8 mouse cellular contexts compared by ENCODE assay signal in genomic region chr3:126598881-126599280, GRCm38 (mm10). TPM values are rescaled to one million over a fixed set of nuclear protein-coding genes. Genes with fewer than 3 reads are reported as not detected.
A peak's percentile ranks its signal among the peaks of the same experiment; 100 is the strongest.
DNase-seq lines count a peak whose midpoint lies in the region; ATAC-seq and TF ChIP-seq lines count a peak whose summit lies in the region.

No protein-coding gene starts in this region.

- peaks cover 7% of the 10 kb centered on the region for H3K36me3 ChIP-seq in lung, embryonic 14.5 days (ENCODE audit: insufficient read depth)
- H3K36me3 ChIP-seq in limb, embryonic 10.5 days, result peaks cover 8% of the 10 kb centered on the region
- H3K36me3 ChIP-seq in stomach, embryonic 16.5 days (ENCODE audit: control insufficient read depth, insufficient read depth, low read length), result no peaks in the 10 kb centered on the region

- no peaks in the 10 kb centered on the region for H3K9me3 ChIP-seq in lung, embryonic 14.5 days (ENCODE audit: low read depth, low read length)
- H3K9me3 ChIP-seq in limb, embryonic 10.5 days (replicated peaks), result no peaks in the 10 kb centered on the region
- no peaks in the 10 kb centered on the region for H3K9me3 ChIP-seq in stomach, embryonic 16.5 days (replicated peaks; ENCODE audit: control insufficient read depth, low read length)

- peaks cover 3% of the 10 kb centered on the region for H3K4me1 ChIP-seq in cerebellum, adult 2 months (ENCODE audit: control insufficient read depth, insufficient read depth, low read length)
- H3K4me1 ChIP-seq in lung, embryonic 14.5 days (ENCODE audit: insufficient read depth), result peaks cover 6% of the 10 kb centered on the region; the same call in 1 of the 2 replicates
- H3K4me1 ChIP-seq in limb, embryonic 10.5 days, result peaks cover 28% of the 10 kb centered on the region
- no peaks in the 10 kb centered on the region for H3K4me1 ChIP-seq in stomach, embryonic 16.5 days (ENCODE audit: control insufficient read depth, insufficient read depth, low read length)

- H3K27me3 ChIP-seq in cerebellum, adult 2 months (ENCODE audit: control insufficient read depth, insufficient read depth, low read length), result no peaks in the 10 kb centered on the region
- H3K27me3 ChIP-seq in lung, embryonic 14.5 days (ENCODE audit: insufficient read depth, low read length), result no peaks in the 10 kb centered on the region
- no peaks in the 10 kb centered on the region for H3K27me3 ChIP-seq in limb, embryonic 10.5 days (ENCODE audit: low read depth, poor library complexity, severe bottlenecking)
- no peaks in the 10 kb centered on the region for H3K27me3 ChIP-seq in stomach, embryonic 16.5 days (ENCODE audit: control insufficient read depth, insufficient read depth, low read length)

- TF ChIP-seq POLR2A in cerebellum, adult 2 months (IDR thresholded peaks at IDR 0.05; ENCODE audit: borderline replicate concordance, insufficient read depth, low read length), result no peak

- no peak for DNase-seq in cerebellum, adult 2 months
- no peak for DNase-seq in cerebellum, adult 11-12 months
- DNase-seq in lung, embryonic 14.5 days, result no peak
- no peak for DNase-seq in lung, postnatal 25 days (ENCODE audit: low spot score)
- no peak for DNase-seq in limb, embryonic 10.5 days (ENCODE audit: low spot score)
- no peak for DNase-seq in spleen, adult 18-20 months
- no peak for DNase-seq in left cerebral cortex, adult 18-20 months (ENCODE audit: low spot score in 2 of 2)

- H3K9ac ChIP-seq in lung, embryonic 14.5 days, result no peak overlapping the region
- no peak overlapping the region for H3K9ac ChIP-seq in stomach, embryonic 16.5 days (ENCODE audit: low read length)

- no peak for TF ChIP-seq CTCF in cerebellum, adult 2 months (IDR thresholded peaks at IDR 0.05; ENCODE audit: borderline replicate concordance, insufficient read depth, low read depth, low read length)
- TF ChIP-seq CTCF in lung, embryonic 14.5 days (IDR thresholded peaks at IDR 0.05; ENCODE audit: low read depth), result no peak

- no peak overlapping the region for H3K27ac ChIP-seq in cerebellum, adult 2 months (ENCODE audit: insufficient read depth, low read length)
- H3K27ac ChIP-seq in lung, embryonic 14.5 days (ENCODE audit: low read depth), result no peak overlapping the region
- no peak overlapping the region for H3K27ac ChIP-seq in limb, embryonic 10.5 days
- no peak overlapping the region for H3K27ac ChIP-seq in stomach, embryonic 16.5 days (ENCODE audit: low read length)

- peak overlapping the region; percentile 97 for H3K4me3 ChIP-seq in cerebellum, adult 2 months (replicated peaks; ENCODE audit: insufficient read depth, low read depth, low read length)
- peak overlapping the region; percentile 80; the same call in 1 of the 2 replicates for H3K4me3 ChIP-seq in lung, embryonic 14.5 days (ENCODE audit: low read depth, low read length)
- peak overlapping the region; percentile 89; the same call in 1 of the 2 replicates for H3K4me3 ChIP-seq in limb, embryonic 10.5 days
- H3K4me3 ChIP-seq in stomach, embryonic 16.5 days (replicated peaks; ENCODE audit: low read length), result peak overlapping the region; percentile 14

- no peak for ATAC-seq in lung, embryonic 14.5 days (ENCODE audit: insufficient read depth)
- no peak for ATAC-seq in stomach, embryonic 16.5 days (ENCODE audit: insufficient read depth, low FRiP score)

- H3K4me2 ChIP-seq in lung, embryonic 14.5 days, result peak overlapping the region; percentile 95
- H3K4me2 ChIP-seq in stomach, embryonic 16.5 days (ENCODE audit: low read depth, low read length), result peak overlapping the region; percentile 64

- 7% methylated on average over 3 of the region's 3 CpGs for WGBS in cerebellum, adult 2 months
- WGBS in lung, embryonic 14.5 days, result 52% methylated on average over 3 of the region's 3 CpGs
- WGBS in limb, embryonic 10.5 days, result 61% methylated on average over 3 of the region's 3 CpGs
- 56% methylated on average over 3 of the region's 3 CpGs for WGBS in stomach, embryonic 16.5 days

RNA-seq across cellular contexts. Expression of gene Camk2d, which starts 2.8 kb away (rescaled TPM):
- 162 and 183 TPM in 2 replicates for polyA plus RNA-seq in cerebellum, adult 2 months (2012; rRNA removed)
- 43.2 and 44.8 TPM in 2 replicates for polyA plus RNA-seq in lung, embryonic 14.5 days (2014; fragmentation: Nextera tagmentation; extraction: Ambion mirVana)
- 13.4 and 13.5 TPM in 2 replicates for polyA plus RNA-seq in limb, embryonic 10.5 days (2016; fragmentation: Nextera tagmentation; extraction: Ambion mirVana)
- polyA plus RNA-seq in stomach, embryonic 16.5 days (2015; fragmentation: Nextera tagmentation; extraction: Ambion mirVana), result 35.9 and 36.8 TPM in 2 replicates
- 100 to 1,000 TPM; 184 to 189 TPM for total RNA-seq in left cerebral cortex, adult 18-20 months (2021)

Comparison
In these comparisons a context has a peak if more than half of its experiments do, and no peak if none do; other contexts are left out.
1. H3K4me3 ChIP-seq: peak in every context shown above with its lines; median percentile 97 in cerebellum, adult 2 months; 89 in limb, embryonic 10.5 days; 80 in lung, embryonic 14.5 days; 14 in stomach, embryonic 16.5 days.